Mouse (Mus musculus) brown adipose tissue, adult 24 weeks (tissue): ENCODE measurements around the gene Mydgf. TPM values are rescaled to one million over a fixed set of nuclear protein-coding genes. Genes with fewer than 3 reads are reported as not detected.

ENCODE experiments used
- H3K27ac ChIP-seq: fragments of 200-500 bp; replicated peaks from 2 replicates; pipeline ENCODE4 v1.5.1; 2012; ENCODE audit warnings: low read depth, mild to moderate bottlenecking, low read length
- H3K4me1 ChIP-seq: fragments of 200-500 bp; 2 replicates; pipeline ENCODE4 v1.6.1; 2012; ENCODE audit warnings: low read length, mixed read lengths; ENCODE audit not compliant: control insufficient read depth, insufficient read depth, insufficient read length
- H3K4me3 ChIP-seq: fragments of 200-500 bp; 2 replicates; pipeline ENCODE4 v1.5.1; 2012; ENCODE audit warnings: low read depth, mild to moderate bottlenecking, low read length, moderate library complexity; ENCODE audit not compliant: insufficient read depth
- polyA plus RNA-seq: library from polyadenylated mRNA; stranded (reverse); fragments of >200 nt; gene quantifications from 2 replicates; pipeline ENCODE4 v1.2.4, GENCODE M21; 2012; ENCODE audit not compliant: missing spikeins, insufficient read depth, insufficient read length

Mydgf gene
- polyA plus RNA-seq, 1 experiment = 30.8 TPM

- peaks cover 17% of the 10 kb centered on the region for H3K4me1 ChIP-seq
- no peak overlapping the region for H3K27ac ChIP-seq
- H3K4me3 ChIP-seq = no peak overlapping the region
Observed at GRCm38 (mm10) chr17:56206276-56206884, 22.7 kb upstream of the Mydgf start.

- Histone ChIP-seq H3K27ac (no peak overlapping the region), H3K4me1 (peaks cover 10% of the 10 kb centered on the region), H3K4me3 (no peak overlapping the region)
Observed at GRCm38 (mm10) chr17:56203729-56204128, 20.0 kb upstream of the Mydgf start.

- no peak overlapping the region for H3K27ac ChIP-seq
- H3K4me1 ChIP-seq = 0 out of 2 replicates have a peak, but pooled peaks cover 3% of the 10 kb centered on the region
- H3K4me3 ChIP-seq = no peak overlapping the region
Observed at GRCm38 (mm10) chr17:56202476-56202875, 18.8 kb upstream of the Mydgf start.

GRCm38 (mm10) chr17:56201642-56202041 is 17.9 kb upstream of the Mydgf start:
- Histone ChIP-seq H3K4me1 (no peaks in the 10 kb centered on the region), H3K27ac (no peak overlapping the region), H3K4me3 (no peak overlapping the region)

GRCm38 (mm10) chr17:56200586-56200985 is 16.9 kb upstream of the Mydgf start:
- Histone ChIP-seq H3K4me1 (no peaks in the 10 kb centered on the region), H3K4me3 (no peak overlapping the region), H3K27ac (no peak overlapping the region)

GRCm38 (mm10) chr17:56196860-56197259 is 13.1 kb upstream of the Mydgf start:
- H3K4me3 ChIP-seq = no peak overlapping the region
- no peaks in the 10 kb centered on the region for H3K4me1 ChIP-seq
- no peak overlapping the region for H3K27ac ChIP-seq

- no peak overlapping the region for H3K27ac ChIP-seq
- H3K4me3 ChIP-seq = no peak overlapping the region
- H3K4me1 ChIP-seq = no peaks in the 10 kb centered on the region
Observed at GRCm38 (mm10) chr17:56194765-56195164, 11.0 kb upstream of the Mydgf start.

- Histone ChIP-seq H3K4me3 (no peak overlapping the region), H3K27ac (no peak overlapping the region), H3K4me1 (no peaks in the 10 kb centered on the region)
Observed at GRCm38 (mm10) chr17:56194357-56194756, 10.6 kb upstream of the Mydgf start.

GRCm38 (mm10) chr17:56191266-56191665 is 7.5 kb upstream of the Mydgf start:
- Histone ChIP-seq H3K4me3 (no peak overlapping the region), H3K27ac (no peak overlapping the region), H3K4me1 (no peaks in the 10 kb centered on the region)

GRCm38 (mm10) chr17:56185281-56186141 is 1.8 kb upstream of the Mydgf start:
- H3K27ac ChIP-seq = peak overlapping the region; percentile 28; the same call in 1 of the 2 replicates
- 0 out of 2 replicates have a peak, but pooled peaks cover 2% of the 10 kb centered on the region for H3K4me1 ChIP-seq
- H3K4me3 ChIP-seq = no peak overlapping the region

GRCm38 (mm10) chr17:56182975-56183657 is 604 bp downstream of the Mydgf start:
- peak overlapping the region; percentile 49 for H3K27ac ChIP-seq
- peak overlapping the region; percentile 84 for H3K4me3 ChIP-seq
- 0 out of 2 replicates have a peak, but pooled peaks cover 2% of the 10 kb centered on the region for H3K4me1 ChIP-seq

- Histone ChIP-seq H3K27ac (no peak overlapping the region), H3K4me1 (peaks cover 7% of the 10 kb centered on the region), H3K4me3 (no peak overlapping the region)
Observed at GRCm38 (mm10) chr17:56175416-56175815, 8.3 kb downstream of the Mydgf start.

- H3K27ac ChIP-seq = no peak overlapping the region
- H3K4me1 ChIP-seq = peaks cover 10% of the 10 kb centered on the region
- H3K4me3 ChIP-seq = no peak overlapping the region
Observed at GRCm38 (mm10) chr17:56173401-56174046, 10.2 kb downstream of the Mydgf start.

GRCm38 (mm10) chr17:56171881-56172280 is 11.8 kb downstream of the Mydgf start:
- H3K4me1 ChIP-seq = peaks cover 10% of the 10 kb centered on the region
- no peak overlapping the region; the same call in 1 of the 2 replicates for H3K27ac ChIP-seq
- H3K4me3 ChIP-seq = no peak overlapping the region

- no peak overlapping the region for H3K4me3 ChIP-seq
- H3K4me1 ChIP-seq = peaks cover 10% of the 10 kb centered on the region
- H3K27ac ChIP-seq = no peak overlapping the region; the same call in 1 of the 2 replicates
Observed at GRCm38 (mm10) chr17:56171456-56171855, 12.3 kb downstream of the Mydgf start.
